Mouse (Mus musculus): ENCODE measurements around the gene Erg. TPM values are rescaled to one million over a fixed set of nuclear protein-coding genes. Genes with fewer than 3 reads are reported as not detected.

Gene Erg
- polyA plus RNA-seq (2015; fragmentation: Illumina TruSeq; extraction: RNeasy Lipid Tissue Mini Kit (QIAGEN cat#74804); ENCODE audit: low read depth, low replicate concordance) = 5.0 TPM

GRCm38 (mm10) chr16:95586311-95586602 is at the start of gene Erg:
Gene Erg (minus strand): TSS chr16:95586593.

Other genes starting within 250 kb of the Erg start
- gene Ets2, start 115.5 kb upstream of the Erg start, polyA plus RNA-seq (2015; fragmentation: Illumina TruSeq; extraction: RNeasy Lipid Tissue Mini Kit (QIAGEN cat#74804); ENCODE audit: low read depth, low replicate concordance) = 36.9 TPM

Measured in brain, adult 10 weeks (tissue).